Mouse (Mus musculus) effector memory CD4-positive, alpha-beta T cell, adult 5 months (primary cell): Measurements from ENCODE around the gene Ppm1f. TPM values are rescaled to one million over a fixed set of nuclear protein-coding genes. Genes with fewer than 3 reads are reported as not detected.

Experiments
- polyA plus RNA-seq: library from polyadenylated mRNA; unstranded; fragments of 100-300 nt; shearing (Covaris generic); gene quantifications from one replicate; pipeline ENCODE4 v1.2.1, GENCODE M21; 2017

The Ppm1f gene
- polyA plus RNA-seq = 14.0 TPM

DNA sequence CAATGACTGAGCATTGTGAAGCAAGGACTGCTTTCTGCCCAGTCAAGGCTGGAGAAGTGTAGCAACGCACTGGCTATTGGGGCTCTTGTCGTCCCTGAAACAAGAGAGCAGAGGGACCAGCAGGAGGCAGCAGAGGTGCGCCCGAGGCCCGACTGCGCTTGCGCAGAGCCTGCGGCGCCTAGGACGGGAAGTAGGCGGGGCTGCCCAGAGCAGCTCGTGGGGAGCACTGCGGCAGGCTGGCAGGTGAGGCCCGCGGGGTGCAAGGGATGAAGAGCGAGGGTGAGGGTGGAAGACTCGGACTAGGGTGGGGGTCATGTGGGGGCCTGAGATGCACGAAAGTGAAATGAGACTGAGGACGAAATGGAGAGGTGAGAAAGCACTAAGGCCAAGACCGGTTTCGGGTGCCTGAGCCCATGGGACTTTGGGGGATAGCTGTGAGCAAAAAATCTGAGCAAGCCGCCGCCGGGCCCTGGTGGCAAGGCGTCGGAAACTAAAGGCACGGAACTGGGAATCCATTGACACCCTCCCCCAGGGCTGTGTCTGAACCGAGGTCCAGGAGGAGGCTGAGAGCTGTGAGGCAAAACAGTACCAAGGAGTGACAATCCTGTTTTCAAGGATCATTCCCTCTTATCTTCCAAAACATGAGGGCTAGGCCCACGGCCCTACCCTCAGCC, at the start of gene Ppm1f:
Gene Ppm1f (plus strand): TSS at position 88 of the 674 bp plus-strand sequence.

DNA sequence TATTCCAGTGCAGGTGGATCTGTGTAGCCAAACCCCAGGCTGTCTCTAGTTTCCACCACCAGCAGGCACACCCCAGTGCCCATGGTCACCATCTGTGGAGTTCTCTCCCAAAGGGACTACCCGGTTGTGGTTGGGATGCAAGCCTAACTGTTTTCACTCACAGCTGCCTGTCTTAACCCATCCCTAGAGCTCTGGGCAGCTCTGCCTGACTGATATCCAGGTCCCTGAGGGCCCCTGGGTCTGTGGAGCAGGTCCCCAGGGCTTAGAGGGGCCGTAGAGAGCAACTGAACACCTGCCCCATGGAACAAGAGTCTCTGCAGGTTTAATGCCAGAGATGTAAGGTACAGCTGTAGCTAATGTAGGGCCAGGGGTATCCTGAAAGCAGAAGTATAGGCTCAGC, 32.3 kb upstream of the Ppm1f start, which contains the start of gene Igll1:
Gene Igll1 (minus strand): TSS at position 8 of the 400 bp plus-strand sequence.

DNA sequence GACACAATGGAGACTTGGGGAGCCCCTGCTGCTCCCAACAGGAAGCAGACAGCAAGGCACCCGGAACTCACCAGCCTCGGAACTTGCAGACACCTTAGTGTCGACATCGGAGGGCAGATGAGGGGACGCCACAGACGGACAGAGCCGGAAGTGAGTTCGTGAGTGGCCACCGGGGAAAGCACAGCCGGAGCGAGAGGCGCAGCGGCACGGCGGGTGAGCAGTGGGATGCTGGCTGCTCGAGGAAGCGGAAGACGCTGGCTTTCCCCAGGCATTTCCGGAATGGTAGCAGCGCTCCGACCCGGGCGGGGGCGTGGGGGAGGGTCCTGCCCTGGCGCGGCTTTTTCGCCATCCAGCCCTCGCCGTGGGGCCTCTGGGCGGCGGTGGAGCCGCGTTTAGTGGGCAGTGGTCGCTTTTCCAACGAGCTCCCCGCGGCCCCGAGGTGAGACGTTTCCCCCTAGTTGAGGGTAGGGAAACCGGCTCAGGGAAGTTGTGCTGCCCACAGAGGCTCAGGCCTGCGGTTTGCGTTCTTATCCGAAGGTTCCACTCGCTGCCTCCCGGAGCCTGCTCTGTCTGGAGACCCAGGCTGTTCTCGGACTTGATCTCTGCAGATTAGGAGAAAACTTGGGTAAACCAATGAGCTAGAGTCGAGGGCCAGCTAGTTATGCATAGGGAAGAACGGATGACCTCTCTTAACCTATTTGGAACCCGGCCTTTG, 25.5 kb upstream of the Ppm1f start, which contains the start of the genes Top3b and Vpreb1:
Gene Top3b (plus strand): TSS at position 120 of the 715 bp plus-strand sequence.
Gene Vpreb1 (minus strand): TSS at position 227 of the 715 bp plus-strand sequence.

Other genes with a start within 250 kb of the Ppm1f start
- gene Olfr19, start 220.1 kb upstream of the Ppm1f start, polyA plus RNA-seq = not detected
- gene Spag6l, start 67.0 kb upstream of the Ppm1f start, polyA plus RNA-seq = 0.17 TPM
- gene Igll1, start 32.5 kb upstream of the Ppm1f start, polyA plus RNA-seq = not detected
- gene Top3b, start 25.7 kb upstream of the Ppm1f start, polyA plus RNA-seq = 62.5 TPM
- 1.2 TPM for gene Vpreb1, start 25.6 kb upstream of the Ppm1f start, polyA plus RNA-seq
- 171 TPM for gene Mapk1, start 86.9 kb downstream of the Ppm1f start, polyA plus RNA-seq
- gene Ypel1, start 173.2 kb downstream of the Ppm1f start, polyA plus RNA-seq = 0.91 TPM
- gene Ppil2, start 214.8 kb downstream of the Ppm1f start, polyA plus RNA-seq = 172 TPM
- gene 2610318N02Rik, start 228.7 kb downstream of the Ppm1f start, polyA plus RNA-seq = 1.8 TPM
- 23.0 TPM for gene Sdf2l1, start 235.9 kb downstream of the Ppm1f start, polyA plus RNA-seq
- 5.0 TPM for gene Ydjc, start 248.2 kb downstream of the Ppm1f start, polyA plus RNA-seq